Mouse (Mus musculus): ENCODE data around the gene Fam222b.
A peak's percentile ranks its signal among the peaks of the same experiment; 100 is the strongest.

Fam222b gene

GRCm38 (mm10) chr11:78164924-78165760 is 70.7 kb downstream of the Fam222b start, which contains the start of gene Traf4:
Gene Traf4, minus strand, starts transcription at chr11:78165589.
- peak in 1 of 2 experiments; percentile 80 for DNase-seq (ENCODE audit: low spot score in 2 of 2)

DNA sequence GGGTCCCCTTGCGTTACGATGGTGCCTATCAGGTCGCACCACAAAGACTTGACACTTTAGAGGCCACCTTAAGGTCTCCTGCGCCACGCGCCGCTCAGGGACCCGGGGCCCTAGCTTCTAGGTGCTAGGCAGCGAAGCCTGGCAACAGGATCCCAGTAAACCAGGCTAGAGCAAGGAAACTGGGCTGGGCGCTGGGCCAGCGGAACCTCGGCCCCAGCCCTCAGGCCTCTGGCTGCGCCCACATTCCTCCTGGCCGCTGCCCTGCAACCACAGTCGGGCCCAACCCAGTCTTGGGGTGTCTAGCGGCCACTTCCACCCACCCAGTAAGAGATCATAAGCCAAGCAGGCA is 71.3 kb downstream of the Fam222b start:
- no peak for DNase-seq (ENCODE audit: low spot score in 2 of 2)

- no peak for DNase-seq (ENCODE audit: low spot score in 2 of 2)
Measured at GRCm38 (mm10) chr11:78166161-78166560, 71.7 kb downstream of the Fam222b start.

- no peak for DNase-seq (ENCODE audit: low spot score in 2 of 2)
Measured at GRCm38 (mm10) chr11:78166640-78167039, 72.2 kb downstream of the Fam222b start.

GRCm38 (mm10) chr11:78167257-78167959 is 72.9 kb downstream of the Fam222b start:
- DNase-seq (ENCODE audit: low spot score in 2 of 2), result no peak

- no peak for DNase-seq (ENCODE audit: low spot score in 2 of 2)
Measured at GRCm38 (mm10) chr11:78168541-78169468, 74.3 kb downstream of the Fam222b start.

DNA sequence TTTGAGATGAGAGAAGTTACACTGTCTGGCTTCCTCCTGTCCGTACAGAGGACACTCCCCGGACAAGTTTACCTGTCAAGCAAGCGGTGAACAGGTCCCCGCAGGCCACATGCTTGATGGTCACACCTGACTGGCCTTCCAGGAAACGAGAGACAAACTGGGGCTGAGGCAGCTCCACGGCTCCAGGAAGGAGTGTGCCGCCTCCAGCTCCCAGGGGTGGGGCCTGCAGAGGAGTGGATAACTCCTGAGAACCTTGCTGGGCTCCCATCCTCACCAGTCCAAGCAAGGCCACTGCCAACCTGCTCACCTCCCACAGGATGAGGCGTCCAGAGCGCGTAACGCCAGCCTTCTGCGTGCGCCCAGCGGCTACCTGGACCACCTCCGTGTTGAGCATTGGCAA is 75.8 kb downstream of the Fam222b start:
- no peak for DNase-seq (ENCODE audit: low spot score in 2 of 2)

GRCm38 (mm10) chr11:78171328-78171727 is 76.9 kb downstream of the Fam222b start:
- no peak for DNase-seq (ENCODE audit: low spot score in 2 of 2)

DNA sequence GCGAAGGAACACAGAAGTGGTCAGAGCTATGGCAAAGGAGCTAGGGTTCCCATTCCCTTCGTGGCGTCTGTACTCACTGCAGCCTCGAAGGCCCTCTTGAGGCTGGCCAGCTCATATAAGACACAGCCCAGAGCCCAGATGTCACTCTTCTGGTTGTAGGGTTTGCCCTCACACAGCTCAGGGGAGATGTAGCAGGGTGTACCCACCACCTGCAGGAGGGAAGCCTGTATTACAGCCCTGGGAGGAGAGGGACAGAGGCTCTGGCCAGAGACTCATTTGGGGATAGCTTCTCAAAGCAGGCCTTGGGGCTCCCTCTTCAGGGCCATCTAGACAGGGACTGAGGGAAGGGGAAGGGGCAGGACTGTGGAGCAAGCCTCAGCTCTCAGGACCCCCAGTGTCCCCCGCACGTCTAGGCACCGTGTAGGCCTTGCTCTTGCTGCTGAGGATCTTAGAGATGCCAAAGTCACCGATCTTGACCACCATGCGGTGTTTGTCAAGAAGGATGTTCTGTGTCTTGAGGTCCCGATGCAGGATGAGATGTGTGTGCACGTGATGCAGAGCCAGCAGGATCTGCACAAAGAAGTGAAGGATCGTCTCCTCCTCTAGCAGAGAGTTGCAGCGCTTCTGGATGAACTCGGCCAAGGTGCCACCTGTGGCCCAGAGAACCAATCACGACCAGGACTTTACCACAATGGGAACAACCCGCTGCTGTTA is 77.7 kb downstream of the Fam222b start:
- no peak for DNase-seq (ENCODE audit: low spot score in 2 of 2)

- no peak for DNase-seq (ENCODE audit: low spot score in 2 of 2)
Measured at GRCm38 (mm10) chr11:78172748-78173383, 78.4 kb downstream of the Fam222b start.

DNA sequence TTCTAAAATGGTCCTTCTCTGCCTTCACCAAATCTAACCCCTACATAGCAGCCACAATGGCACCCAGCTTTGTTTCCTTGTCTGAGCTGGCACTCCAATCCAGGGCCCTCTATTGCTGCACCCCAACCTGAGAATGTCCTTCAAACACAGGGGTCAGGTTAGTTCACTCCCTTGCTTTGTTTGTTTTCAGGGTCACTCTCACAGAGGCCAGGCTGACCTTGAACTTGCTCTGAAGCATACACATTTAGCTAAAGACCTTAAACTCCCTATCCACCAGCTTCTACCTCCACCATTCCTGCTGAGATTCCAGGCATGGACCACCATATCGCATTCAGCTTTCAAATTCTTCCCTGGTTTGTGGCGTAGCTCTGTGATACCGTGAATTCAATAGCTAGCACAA is 80.0 kb downstream of the Fam222b start:
- no peak for DNase-seq (ENCODE audit: low spot score in 2 of 2)

- no peak for DNase-seq (ENCODE audit: low spot score in 2 of 2)
Measured at GRCm38 (mm10) chr11:78175771-78176401, 81.4 kb downstream of the Fam222b start.

DNA sequence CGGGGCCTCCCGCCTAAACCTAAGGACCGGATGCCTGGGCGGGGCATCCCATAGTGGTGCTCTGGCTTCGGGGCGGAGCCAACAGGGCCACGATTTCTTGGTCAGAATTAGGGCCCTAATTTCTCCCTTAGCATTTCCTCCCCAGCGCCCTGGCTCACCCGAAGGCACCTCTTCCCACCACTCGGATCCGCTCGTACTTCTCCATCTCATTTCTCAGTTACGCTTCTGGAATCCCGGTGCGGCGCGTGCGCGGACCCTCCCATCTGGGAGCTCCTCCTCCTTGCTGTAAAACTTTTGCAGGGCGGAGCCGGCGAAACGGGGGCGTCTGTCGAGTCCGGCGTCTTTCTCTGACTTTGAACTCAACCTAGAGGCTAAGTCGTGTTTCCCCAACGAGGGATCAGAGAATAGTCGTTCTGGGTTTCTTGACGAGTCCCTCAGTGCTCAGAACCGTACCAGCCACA is 82.0 kb downstream of the Fam222b start, which contains the start of the genes Nek8 and Tlcd1:
Nek8 (minus strand) TSS at position 274 of the 461 bp plus-strand sequence.
Tlcd1 (plus strand) TSS at position 310 of the 461 bp plus-strand sequence.
- peak in 1 of 2 experiments; percentile 82 for DNase-seq (ENCODE audit: low spot score in 2 of 2)

- no peak for DNase-seq (ENCODE audit: low spot score in 2 of 2)
Measured at GRCm38 (mm10) chr11:78176905-78177331, 82.5 kb downstream of the Fam222b start.

DNA sequence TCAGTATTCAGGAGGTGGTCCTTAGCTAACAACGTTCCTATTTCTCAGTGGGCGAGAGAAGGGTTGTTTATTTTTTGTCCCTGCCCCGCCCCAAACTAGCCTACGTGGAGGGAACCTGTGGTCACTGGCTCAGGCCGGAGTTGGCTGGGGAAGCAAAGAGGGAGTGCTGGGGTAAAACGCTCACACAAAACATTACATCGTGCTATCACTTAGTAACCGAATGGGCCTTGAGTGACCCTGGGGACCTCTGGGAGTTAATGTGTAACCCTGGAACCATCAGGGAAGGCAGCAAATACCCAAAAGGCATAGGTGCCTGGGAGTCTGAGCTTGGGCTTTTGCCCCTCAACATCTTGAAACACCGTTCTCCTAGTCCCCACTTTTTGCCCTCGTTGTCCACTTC is 83.0 kb downstream of the Fam222b start:
- DNase-seq (ENCODE audit: low spot score in 2 of 2), result no peak

- peak; percentile 88 to 92 for DNase-seq (ENCODE audit: low spot score in 2 of 2)
Measured at GRCm38 (mm10) chr11:78177903-78178858, 83.7 kb downstream of the Fam222b start.

- peak in 1 of 2 experiments; percentile 68 for DNase-seq (ENCODE audit: low spot score in 2 of 2)
Measured at GRCm38 (mm10) chr11:78178859-78179437, 84.5 kb downstream of the Fam222b start.

- no peak for DNase-seq (ENCODE audit: low spot score in 2 of 2)
Measured at GRCm38 (mm10) chr11:78179438-78179999, 85.1 kb downstream of the Fam222b start.
